Mouse (Mus musculus) kidney, embryonic 14.5 days (tissue): ENCODE results near the gene Sergef. TPM values are rescaled to one million over a fixed set of nuclear protein-coding genes. Genes with fewer than 3 reads are reported as not detected.

ENCODE experiments used
- ATAC-seq: fragments of 200-750 bp; cut with Nextera tagmentation; 2 replicates; pipeline ENCODE4 v1.8.0; 2017; ENCODE audit warnings: moderate number of reproducible peaks, mild to moderate bottlenecking, moderate TSS enrichment, moderate library complexity; ENCODE audit not compliant: low FRiP score, low TSS enrichment
- H3K27ac ChIP-seq: fragments of 300-500 bp; sonication (generic); 2 replicates; pipeline ENCODE4 v1.5.1; 2014; ENCODE audit warnings: low read depth, mild to moderate bottlenecking, low read length, moderate library complexity, mixed read lengths
- H3K27me3 ChIP-seq: fragments of 300-500 bp; sonication (generic); 2 replicates; pipeline ENCODE4 v1.6.1; 2014; ENCODE audit warnings: mild to moderate bottlenecking, low read length; ENCODE audit not compliant: control insufficient read depth, insufficient read depth
- H3K36me3 ChIP-seq: fragments of 300-500 bp; sonication (generic); 2 replicates; pipeline ENCODE4 v1.6.1; 2014; ENCODE audit warnings: low read length, mixed read lengths; ENCODE audit not compliant: control insufficient read depth, insufficient read depth
- H3K4me1 ChIP-seq: fragments of 300-500 bp; sonication (generic); 2 replicates; pipeline ENCODE4 v1.6.1; 2014; ENCODE audit warnings: low read length, mixed read lengths; ENCODE audit not compliant: control insufficient read depth, insufficient read depth
- H3K4me2 ChIP-seq: fragments of 300-500 bp; sonication (generic); replicated peaks from 2 replicates; pipeline ENCODE4 v1.6.1; 2014; ENCODE audit warnings: low read depth, mild to moderate bottlenecking, low read length
- H3K4me3 ChIP-seq: fragments of 300-500 bp; sonication (generic); 2 replicates; pipeline ENCODE4 v1.5.1; 2014; ENCODE audit warnings: mild to moderate bottlenecking, low read length
- H3K9ac ChIP-seq: fragments of 300-500 bp; sonication (generic); 2 replicates; pipeline ENCODE4 v1.6.1; 2014; ENCODE audit warnings: low read depth, mild to moderate bottlenecking, low read length, moderate library complexity
- H3K9me3 ChIP-seq: fragments of 300-500 bp; sonication (generic); 2 replicates; pipeline ENCODE4 v1.6.1; 2016; ENCODE audit warnings: low read length; ENCODE audit not compliant: control insufficient read depth
- WGBS: fragments of 180-500 bp; shearing (Covaris S2); extraction: QIAGEN DNeasy Blood & Tissue Kit; methylation state at CpG from one replicate; pipeline ENCODE4 v1.1.7; 2014; 5-methylcytosine and 5-hydroxymethylcytosine counted together
- polyA plus RNA-seq: library from polyadenylated mRNA; unstranded; fragments of >200 nt; fragmentation: Nextera tagmentation; extraction: Ambion mirVana; gene quantifications from 2 replicates; pipeline ENCODE4 v1.2.1, GENCODE M21; 2014

The Sergef gene
- polyA plus RNA-seq, 1 experiment from 2014 or later, result 15.7 TPM

DNA sequence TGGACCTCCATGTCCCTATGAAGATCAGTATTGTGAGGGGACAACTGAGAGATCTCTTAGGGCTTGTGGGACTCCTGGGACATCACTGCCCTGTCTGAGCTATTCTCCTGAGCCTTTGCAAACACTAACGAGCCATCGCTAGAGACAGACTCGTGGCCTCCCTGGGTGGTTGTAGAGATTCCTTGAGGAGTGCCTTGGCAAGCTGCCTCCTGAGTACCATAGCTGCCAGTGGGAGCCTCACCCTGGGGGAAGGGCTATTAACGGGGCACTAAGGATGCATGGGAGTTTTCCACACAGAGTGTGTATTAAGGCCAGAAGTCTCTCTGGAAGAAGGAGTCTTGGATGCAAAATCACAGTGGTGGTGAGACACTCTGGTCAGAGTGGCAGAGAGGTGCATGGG, 214.6 kb downstream of the Sergef start:
- no peak overlapping the region for H3K9ac ChIP-seq
- no peak overlapping the region for H3K4me3 ChIP-seq
- H3K27ac ChIP-seq, result no peak overlapping the region
- H3K27me3 ChIP-seq, result no peaks in the 10 kb centered on the region
- no peaks in the 10 kb centered on the region for H3K36me3 ChIP-seq
- 70% methylated on average over 4 of the region's 4 CpGs for WGBS
- no peak for ATAC-seq
- H3K9me3 ChIP-seq, result no peaks in the 10 kb centered on the region
- H3K4me1 ChIP-seq, result no peaks in the 10 kb centered on the region
- no peak overlapping the region for H3K4me2 ChIP-seq

DNA sequence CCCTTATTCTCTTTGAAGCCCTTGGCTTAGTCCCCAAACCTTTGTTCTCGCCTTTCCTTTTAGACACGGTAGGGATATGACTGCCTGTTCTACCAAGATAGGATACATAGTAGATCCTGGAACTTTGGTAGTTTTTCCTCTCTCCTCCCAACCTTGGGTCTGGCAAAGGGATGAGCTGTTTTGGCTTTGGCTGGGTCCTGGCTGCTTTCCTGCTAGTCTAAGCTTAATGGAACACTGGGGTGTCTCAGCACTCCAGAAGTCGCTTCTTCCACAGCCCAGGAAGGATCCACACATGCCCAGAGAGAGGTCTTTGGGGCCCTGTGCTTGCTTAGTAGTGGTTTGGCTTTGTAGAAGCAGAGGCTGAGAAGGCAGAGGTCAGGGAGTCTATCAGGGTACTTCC, 215.7 kb downstream of the Sergef start:
- Histone ChIP-seq H3K4me2 (no peak overlapping the region), H3K9ac (no peak overlapping the region), H3K27me3 (no peaks in the 10 kb centered on the region), H3K9me3 (no peaks in the 10 kb centered on the region), H3K4me3 (no peak overlapping the region), H3K4me1 (no peaks in the 10 kb centered on the region), H3K27ac (no peak overlapping the region), H3K36me3 (no peaks in the 10 kb centered on the region)
- ATAC-seq, result no peak
- 88% methylated on average over 3 of the region's 3 CpGs for WGBS

DNA sequence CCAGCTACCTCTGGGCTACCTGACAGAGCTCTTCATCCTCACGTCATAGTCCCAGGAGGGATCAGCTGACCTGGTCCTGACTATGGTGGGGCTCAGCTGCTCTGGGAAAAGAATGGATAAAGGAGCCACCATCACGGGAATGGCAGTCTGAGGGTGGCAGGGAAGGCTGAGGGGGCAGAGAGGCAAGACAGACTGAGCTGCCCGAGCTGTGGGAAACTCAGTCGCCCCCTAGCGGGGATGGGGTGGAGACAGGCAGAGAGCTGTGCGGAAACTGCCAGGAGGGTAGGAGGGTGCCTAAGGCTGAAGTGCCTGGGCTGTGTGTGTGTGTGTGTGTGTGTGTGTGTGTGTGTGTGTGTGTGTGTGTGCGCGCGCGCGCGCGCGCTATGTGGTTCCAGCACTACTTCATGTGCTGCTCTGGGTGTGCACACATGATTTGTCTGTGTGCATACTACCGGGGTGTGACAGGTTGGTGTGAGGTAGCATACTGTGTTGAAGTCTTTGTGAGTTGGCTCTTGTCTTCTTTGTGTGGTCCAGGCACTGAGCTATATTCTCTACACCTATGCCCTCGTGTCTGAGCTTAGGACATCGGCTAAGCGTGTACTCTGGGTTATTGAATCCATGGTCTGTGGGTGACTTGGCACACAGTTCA, 216.7 kb downstream of the Sergef start:
- Histone ChIP-seq H3K27me3 (no peaks in the 10 kb centered on the region), H3K9me3 (no peaks in the 10 kb centered on the region), H3K4me2 (no peak overlapping the region), H3K4me3 (no peak overlapping the region), H3K27ac (no peak overlapping the region), H3K9ac (no peak overlapping the region), H3K36me3 (no peaks in the 10 kb centered on the region), H3K4me1 (no peaks in the 10 kb centered on the region)
- ATAC-seq, result no peak
- WGBS, result 66% methylated on average over 17 of the region's 18 CpGs

DNA sequence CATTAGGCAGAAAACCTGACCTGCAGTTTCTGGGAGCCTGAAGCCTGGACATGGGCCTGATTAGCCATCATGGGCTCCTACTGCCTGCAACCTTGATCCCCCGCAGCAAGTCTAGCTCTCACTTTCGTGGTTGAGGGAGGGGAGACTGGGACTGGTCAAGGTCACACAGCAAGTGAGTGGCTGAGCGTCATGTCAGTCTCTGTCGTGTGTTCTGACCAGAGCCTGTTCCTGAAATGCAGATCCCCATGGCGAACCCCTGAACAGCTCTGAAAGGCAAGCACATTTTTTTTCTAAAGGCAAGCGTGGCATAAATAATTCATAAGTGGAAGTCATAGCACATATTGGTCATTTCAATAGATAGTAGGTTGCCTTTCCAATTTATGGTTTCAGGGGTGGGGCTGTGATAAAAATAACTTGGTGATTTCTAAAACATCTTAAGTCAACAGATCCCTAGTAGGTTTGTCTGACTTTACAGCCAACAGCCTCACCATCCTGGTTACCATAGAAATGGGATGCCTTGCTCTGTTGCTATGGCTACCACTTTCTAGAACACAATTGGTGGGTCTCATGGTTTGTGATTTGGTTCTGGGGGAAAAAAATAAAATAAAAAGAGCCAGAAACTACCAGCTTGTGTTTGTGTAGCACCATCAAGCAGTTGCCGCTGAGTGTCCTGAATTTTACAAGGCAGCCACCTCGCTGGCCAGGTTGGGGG, 217.4 kb downstream of the Sergef start:
- ATAC-seq, result no peak
- no peaks in the 10 kb centered on the region for H3K27me3 ChIP-seq

DNA sequence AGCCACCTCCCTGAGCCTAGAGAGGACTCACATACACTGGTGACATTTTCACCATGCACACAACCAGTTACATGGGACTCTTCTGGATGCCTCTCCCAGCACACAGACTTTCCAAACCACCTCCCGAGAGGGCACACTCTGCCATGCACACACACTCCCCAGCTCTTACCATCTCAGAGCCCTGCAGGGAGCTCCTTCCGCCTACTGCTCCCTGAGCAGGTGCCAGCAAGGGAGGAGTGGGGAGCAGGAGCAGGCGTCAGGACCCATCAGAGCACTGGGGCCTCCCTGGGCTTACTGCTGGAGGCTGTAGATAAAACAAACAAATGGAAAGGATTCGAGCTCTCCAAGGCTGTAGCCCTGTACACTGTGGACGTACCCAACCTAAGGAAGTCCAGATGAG, 218.1 kb downstream of the Sergef start:
- 41% methylated on average over 5 of the region's 5 CpGs for WGBS
- H3K27ac ChIP-seq, result no peak overlapping the region

More for the DNA sequence above, 217.4 kb downstream of the Sergef start:
- no peak overlapping the region for H3K27ac ChIP-seq
- H3K36me3 ChIP-seq, result no peaks in the 10 kb centered on the region
- no peaks in the 10 kb centered on the region for H3K4me1 ChIP-seq
- no peak overlapping the region for H3K9ac ChIP-seq
- WGBS, result 76% methylated on average over 8 of the region's 8 CpGs
- H3K9me3 ChIP-seq, result no peaks in the 10 kb centered on the region
- no peak overlapping the region for H3K4me2 ChIP-seq
- no peak overlapping the region for H3K4me3 ChIP-seq

DNA sequence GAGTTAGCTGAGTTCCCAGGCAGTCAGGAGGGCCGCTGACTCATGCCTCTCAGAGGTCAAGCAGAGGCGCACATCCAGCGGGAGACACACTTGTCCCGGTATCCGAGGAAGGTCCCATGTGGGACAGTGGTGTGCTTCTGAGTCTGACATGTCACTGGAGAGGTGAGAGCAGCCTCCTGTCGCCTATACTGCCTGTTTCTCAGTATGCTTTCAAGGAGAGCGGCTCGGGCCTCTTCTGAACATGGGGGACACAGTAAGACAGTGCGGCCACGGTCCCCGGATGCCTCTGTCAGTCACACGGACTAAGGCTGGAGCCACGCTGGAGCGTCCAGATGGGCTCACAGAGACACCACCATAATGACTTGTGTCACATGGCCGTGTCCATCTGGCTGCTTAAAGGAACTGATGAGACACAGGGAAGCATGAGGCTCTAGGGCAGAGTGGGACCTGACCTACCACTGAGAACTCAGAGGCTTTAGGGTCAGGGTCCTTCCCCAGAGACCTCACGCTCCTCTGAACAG, 221.4 kb downstream of the Sergef start:
- no peak overlapping the region for H3K4me2 ChIP-seq
- H3K9ac ChIP-seq, result no peak overlapping the region
- H3K36me3 ChIP-seq, result no peaks in the 10 kb centered on the region
- no peaks in the 10 kb centered on the region for H3K9me3 ChIP-seq
- H3K4me3 ChIP-seq, result no peak overlapping the region
- ATAC-seq, result no peak
- no peaks in the 10 kb centered on the region for H3K4me1 ChIP-seq
- no peaks in the 10 kb centered on the region for H3K27me3 ChIP-seq
- WGBS, result 74% methylated on average over 16 of the region's 16 CpGs
- H3K27ac ChIP-seq, result no peak overlapping the region

More for the DNA sequence above, 218.1 kb downstream of the Sergef start:
- no peaks in the 10 kb centered on the region for H3K27me3 ChIP-seq
- no peak for ATAC-seq
- H3K9ac ChIP-seq, result no peak overlapping the region
- H3K4me2 ChIP-seq, result no peak overlapping the region
- H3K36me3 ChIP-seq, result no peaks in the 10 kb centered on the region
- no peaks in the 10 kb centered on the region for H3K4me1 ChIP-seq
- H3K4me3 ChIP-seq, result no peak overlapping the region
- H3K9me3 ChIP-seq, result no peaks in the 10 kb centered on the region

DNA sequence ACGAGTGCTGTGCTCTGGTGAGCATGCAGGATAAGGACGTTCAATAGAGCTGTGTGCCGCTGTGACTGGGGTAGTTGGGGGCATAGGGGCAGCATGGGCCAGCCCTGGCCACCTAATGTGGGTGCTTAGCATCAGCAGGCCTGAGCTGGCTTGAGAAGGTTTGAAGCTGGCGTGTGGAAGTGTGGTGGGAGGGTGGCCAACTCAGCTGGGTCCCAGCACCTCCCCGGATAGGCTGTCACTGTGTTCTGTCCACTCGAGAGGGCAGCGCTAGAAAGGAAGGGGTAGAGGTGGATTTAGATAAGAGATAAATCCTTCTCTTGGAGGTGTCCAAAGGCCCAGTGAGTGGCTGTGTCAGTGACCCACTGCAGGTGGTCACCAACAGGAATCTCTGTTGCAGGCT, 222.1 kb downstream of the Sergef start:
- 76% methylated on average over 7 of the region's 7 CpGs for WGBS
- Histone ChIP-seq H3K9ac (no peak overlapping the region), H3K27ac (no peak overlapping the region), H3K36me3 (no peaks in the 10 kb centered on the region), H3K4me1 (no peaks in the 10 kb centered on the region), H3K27me3 (no peaks in the 10 kb centered on the region), H3K4me3 (no peak overlapping the region), H3K9me3 (no peaks in the 10 kb centered on the region), H3K4me2 (no peak overlapping the region)
- ATAC-seq, result no peak

DNA sequence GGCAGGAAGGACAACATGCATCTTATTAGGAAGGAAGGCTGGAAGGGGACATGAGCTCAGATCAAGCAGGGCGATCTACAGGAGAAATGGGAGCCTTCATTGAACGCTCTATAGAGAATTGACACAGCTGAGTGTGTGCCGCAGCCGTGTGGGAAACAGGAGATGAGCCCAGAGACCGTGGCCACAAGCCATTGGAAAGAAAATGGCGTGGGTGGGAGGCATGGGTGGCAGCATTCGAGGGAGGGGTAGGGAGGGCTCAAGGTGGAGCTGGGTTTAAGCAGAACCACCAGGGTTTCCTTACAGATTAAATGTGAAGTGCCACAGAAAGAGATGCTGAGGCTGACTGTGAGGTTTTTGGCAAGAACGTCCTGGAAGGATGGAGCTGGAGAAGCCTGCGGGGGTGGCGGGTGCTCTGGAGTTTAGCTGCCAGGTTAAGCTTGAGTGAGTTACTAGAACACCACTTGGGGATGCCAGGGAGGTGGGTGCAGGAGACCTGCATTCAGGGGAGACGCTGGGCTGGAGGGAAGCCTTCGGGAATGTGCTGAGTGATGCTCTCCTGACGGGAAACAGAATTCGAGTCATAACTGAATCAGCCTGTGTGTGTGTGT, 223.7 kb downstream of the Sergef start:
- H3K4me3 ChIP-seq, result no peak overlapping the region
- no peaks in the 10 kb centered on the region for H3K36me3 ChIP-seq
- H3K4me1 ChIP-seq, result no peaks in the 10 kb centered on the region
- 66% methylated on average over 14 of the region's 14 CpGs for WGBS
- no peaks in the 10 kb centered on the region for H3K9me3 ChIP-seq
- no peaks in the 10 kb centered on the region for H3K27me3 ChIP-seq
- no peak overlapping the region for H3K27ac ChIP-seq
- no peak overlapping the region for H3K9ac ChIP-seq
- no peak overlapping the region for H3K4me2 ChIP-seq
- ATAC-seq, result no peak
